Mouse (Mus musculus) heart, postnatal 25 days (tissue): ENCODE measurements around the gene Cpm. TPM values are rescaled to one million over a fixed set of nuclear protein-coding genes. Genes with fewer than 3 reads are reported as not detected.
"Not testable (repeated sequence)": the region's sequence is repeated elsewhere in the genome, so short reads cannot be mapped to it uniquely, and the experiment has no call there.

Experiments used
- DNase-seq: peaks from one replicate; pipeline ENCODE4 v3.0.0; 2022; ENCODE audit warnings: low spot score
- intact Hi-C: fragments of 180-260 bp; cut with DNase I; formaldehyde crosslinking; loops from one replicate; pipeline ENCODE4 v1.15.1; 2025
- total RNA-seq, 2 experiments: library from RNA; stranded (reverse); gene quantifications; 2 replicates each; pipeline ENCODE4 v1.2.3; 2021

Gene Cpm
- 1 to 10 TPM; 3.9 to 4.5 TPM for total RNA-seq

- peak; percentile 52 for DNase-seq
- intact Hi-C loops = loop anchor here (5.0 kb wide), 1 partner anchor 172 kb away; no protein-coding TSS in a partner anchor
These were observed at the start of gene Cpm for GRCm38 (mm10) chr10:117629169-117629971. Gene Cpm, plus strand, starts transcription at chr10:117629500.

- no peak for DNase-seq
- intact Hi-C loops = no loop called here
These were observed 49.5 kb upstream of the Cpm start for GRCm38 (mm10) chr10:117579771-117580284.

GRCm38 (mm10) chr10:117580405-117580804 lies 48.9 kb upstream of the Cpm start:
- DNase-seq = no peak
- intact Hi-C loops = no loop called here

- intact Hi-C loops = no loop called here
- DNase-seq = no peak
These were observed 48.1 kb upstream of the Cpm start for GRCm38 (mm10) chr10:117581007-117581752.

GRCm38 (mm10) chr10:117581753-117582062 lies 47.6 kb upstream of the Cpm start:
- intact Hi-C loops = no loop called here
- DNase-seq = no peak

- intact Hi-C loops = no loop called here
- no peak for DNase-seq
These were observed 45.9 kb upstream of the Cpm start for GRCm38 (mm10) chr10:117583155-117584061.

- intact Hi-C loops = no loop called here
- DNase-seq = no peak
These were observed 45.2 kb upstream of the Cpm start for GRCm38 (mm10) chr10:117584102-117584501.

GRCm38 (mm10) chr10:117584566-117585515 lies 44.5 kb upstream of the Cpm start:
- intact Hi-C loops = no loop called here
- DNase-seq = no peak

- no peak for DNase-seq
- intact Hi-C loops = no loop called here
These were observed 43.5 kb upstream of the Cpm start for GRCm38 (mm10) chr10:117585600-117586299.

- intact Hi-C loops = no loop called here
- DNase-seq = no peak
These were observed 42.4 kb upstream of the Cpm start for GRCm38 (mm10) chr10:117586859-117587258.

- intact Hi-C loops = no loop called here
- no peak for DNase-seq
These were observed 42.0 kb upstream of the Cpm start for GRCm38 (mm10) chr10:117587335-117587734.

- intact Hi-C loops, DNase-seq: not testable (repeated sequence)
These were observed 40.7 kb upstream of the Cpm start for GRCm38 (mm10) chr10:117588416-117589143.

GRCm38 (mm10) chr10:117589144-117589940 lies 40.0 kb upstream of the Cpm start:
- no peak for DNase-seq
- intact Hi-C loops = no loop called here

- no peak for DNase-seq
- intact Hi-C loops = no loop called here
These were observed 38.7 kb upstream of the Cpm start for GRCm38 (mm10) chr10:117590331-117591301.

- intact Hi-C loops = no loop called here
- no peak for DNase-seq
These were observed 37.5 kb upstream of the Cpm start for GRCm38 (mm10) chr10:117591766-117592165.
